Mouse (Mus musculus): Measurements from ENCODE around the gene Socs1. TPM values are rescaled to one million over a fixed set of nuclear protein-coding genes. Genes with fewer than 3 reads are reported as not detected.

Gene Socs1
- total and polyA plus RNA-seq, 2 experiments from 2014 or later, result 4.6 to 7.9 TPM

DNA sequence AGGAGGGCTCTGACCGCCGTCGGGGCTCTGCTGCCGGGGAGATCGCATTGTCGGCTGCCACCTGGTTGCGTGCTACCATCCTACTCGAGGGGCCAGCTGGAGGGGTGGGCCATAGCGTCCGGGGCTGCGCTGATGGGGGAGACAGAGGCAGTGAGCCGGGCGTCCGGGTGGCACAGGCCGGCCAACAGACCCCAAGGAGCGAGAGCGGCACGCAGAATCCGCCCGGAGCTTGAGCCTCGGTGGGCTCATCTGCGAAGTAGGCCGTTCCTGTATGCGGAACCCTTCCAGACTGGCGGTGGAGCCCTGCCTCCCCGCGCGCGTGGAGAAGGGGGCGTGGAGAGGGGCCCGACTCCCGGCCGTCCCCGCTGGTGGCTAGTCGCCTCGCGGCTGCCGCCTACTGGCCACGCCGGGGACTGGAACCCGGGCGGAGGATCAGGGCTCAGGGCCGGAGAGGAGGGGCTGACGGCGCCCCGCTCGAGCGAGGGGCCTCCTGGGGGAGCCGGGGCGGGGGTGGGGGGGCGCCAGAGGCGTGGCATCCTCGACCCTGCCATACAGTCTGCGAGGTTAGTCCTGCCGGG lies 454 bp downstream of the Socs1 start:
- peak; percentile 85 for TF ChIP-seq CTCF (IDR thresholded peaks at IDR 0.05)
- no peaks in the 10 kb centered on the region; the same call in 1 of the 2 replicates for H3K27me3 ChIP-seq (ENCODE audit: insufficient read depth, low read length)
- peak overlapping the region; percentile 82 for H3K9ac ChIP-seq (replicated peaks; ENCODE audit: low read length, poor library complexity, severe bottlenecking)
- ATAC-seq (ENCODE audit: low FRiP score), result peak; percentile 87
- H3K4me3 ChIP-seq (ENCODE audit: low read depth, low read length), result peak overlapping the region; percentile 65
- H3K27ac ChIP-seq (ENCODE audit: low read depth, low read length), result peak overlapping the region; percentile 90
- peaks cover 11% of the 10 kb centered on the region; the same call in 1 of the 2 replicates for H3K4me1 ChIP-seq (ENCODE audit: insufficient read depth, low read length)
- no peaks in the 10 kb centered on the region for H3K9me3 ChIP-seq (ENCODE audit: low read length)
- WGBS, result under 1% methylated on average over 46 of the region's 55 CpGs
- no peaks in the 10 kb centered on the region for H3K36me3 ChIP-seq (ENCODE audit: insufficient read depth, low read length)
- peak overlapping the region; percentile 99 for H3K4me2 ChIP-seq (ENCODE audit: low read depth, low read length, poor library complexity, severe bottlenecking)
- peak; percentile 89 for DNase-seq (ENCODE audit: low spot score)

DNA sequence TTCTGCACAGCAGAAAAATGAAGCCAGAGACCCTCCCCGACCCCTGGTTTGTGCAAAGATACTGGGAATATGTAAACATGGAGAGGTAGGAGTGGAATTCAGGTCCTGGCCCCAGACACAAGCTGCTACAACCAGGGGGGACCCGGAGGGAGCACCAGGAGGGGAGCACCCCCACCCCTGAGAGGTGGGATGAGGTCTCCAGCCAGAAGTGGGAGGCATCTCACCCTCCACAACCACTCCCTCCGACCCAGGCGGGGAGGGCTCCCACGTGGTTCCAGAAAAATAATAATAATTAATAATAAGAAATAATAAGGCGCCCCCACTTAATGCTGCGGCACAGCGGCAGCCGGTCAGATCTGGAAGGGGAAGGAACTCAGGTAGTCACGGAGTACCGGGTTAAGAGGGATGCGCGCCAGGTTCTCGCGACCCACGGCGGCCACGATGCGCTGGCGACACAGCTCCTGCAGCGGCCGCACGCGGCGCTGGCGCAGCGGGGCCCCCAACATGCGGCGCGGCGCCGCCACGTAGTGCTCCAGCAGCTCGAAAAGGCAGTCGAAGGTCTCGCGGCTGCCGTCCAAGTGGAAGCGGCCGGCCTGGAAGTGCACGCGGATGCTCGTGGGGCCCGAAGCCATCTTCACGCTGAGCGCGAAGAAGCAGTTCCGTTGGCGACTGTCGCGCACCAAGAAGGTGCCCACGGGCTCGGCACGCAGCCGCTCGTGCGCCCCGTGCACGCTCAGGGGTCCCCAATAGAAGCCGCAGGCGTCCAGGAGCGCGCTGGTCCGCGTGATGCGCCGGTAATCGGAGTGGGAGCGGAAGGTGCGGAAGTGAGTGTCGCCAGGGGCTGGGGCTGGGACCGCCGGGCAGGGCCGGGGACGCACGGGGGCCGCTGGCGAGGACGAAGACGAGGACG lies 1.2 kb downstream of the Socs1 start:
- Histone ChIP-seq H3K36me3 (ENCODE audit: insufficient read depth, low read length) (no peaks in the 10 kb centered on the region), H3K4me3 (ENCODE audit: low read depth, low read length) (peak overlapping the region; percentile 65), H3K9me3 (ENCODE audit: low read length) (no peaks in the 10 kb centered on the region), H3K4me2 (ENCODE audit: low read depth, low read length, poor library complexity, severe bottlenecking) (peak overlapping the region; percentile 99), H3K27me3 (ENCODE audit: insufficient read depth, low read length) (no peaks in the 10 kb centered on the region; the same call in 1 of the 2 replicates), H3K4me1 (ENCODE audit: insufficient read depth, low read length) (peaks cover 11% of the 10 kb centered on the region; the same call in 1 of the 2 replicates), H3K27ac (ENCODE audit: low read depth, low read length) (peak overlapping the region; percentile 90), H3K9ac (replicated peaks; ENCODE audit: low read length, poor library complexity, severe bottlenecking) (peak overlapping the region; percentile 82)
- peak; percentile 63 for DNase-seq (ENCODE audit: low spot score)
- no peak for TF ChIP-seq CTCF (IDR thresholded peaks at IDR 0.05)
- 5% methylated on average over 78 of the region's 81 CpGs for WGBS
- peak; percentile 5 for ATAC-seq (ENCODE audit: low FRiP score)

DNA sequence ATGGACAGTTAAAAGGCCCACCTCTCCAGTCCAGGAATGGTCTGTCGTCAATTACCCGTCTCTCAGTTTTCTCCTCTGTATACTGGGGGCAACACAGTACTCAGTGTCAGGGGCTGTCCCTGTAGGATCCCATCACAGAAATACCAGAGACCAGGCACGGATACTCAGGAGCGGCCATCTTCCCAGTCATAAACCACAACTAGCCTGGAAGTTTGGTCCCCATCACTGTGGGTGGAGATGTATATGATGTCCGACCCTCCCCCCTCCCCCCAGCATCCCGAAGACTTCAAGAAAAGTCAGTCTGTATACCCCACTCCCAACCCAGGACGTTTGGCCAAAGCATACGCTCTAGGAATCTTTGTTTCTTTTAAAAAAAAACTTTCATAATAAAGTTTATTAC lies 1.9 kb downstream of the Socs1 start:
- ATAC-seq (ENCODE audit: low FRiP score) (no peak), DNase-seq (ENCODE audit: low spot score) (no peak)
- WGBS, result 70% methylated on average over 8 of the region's 8 CpGs
- no peaks in the 10 kb centered on the region for H3K9me3 ChIP-seq (ENCODE audit: low read length)
- no peak overlapping the region for H3K27ac ChIP-seq (ENCODE audit: low read depth, low read length)
- TF ChIP-seq CTCF (IDR thresholded peaks at IDR 0.05), result no peak
- peak overlapping the region; percentile 99 for H3K4me2 ChIP-seq (ENCODE audit: low read depth, low read length, poor library complexity, severe bottlenecking)
- H3K4me3 ChIP-seq (ENCODE audit: low read depth, low read length), result peak overlapping the region; percentile 65; the same call in 1 of the 2 replicates
- no peak overlapping the region for H3K9ac ChIP-seq (replicated peaks; ENCODE audit: low read length, poor library complexity, severe bottlenecking)
- H3K36me3 ChIP-seq (ENCODE audit: insufficient read depth, low read length), result no peaks in the 10 kb centered on the region
- H3K27me3 ChIP-seq (ENCODE audit: insufficient read depth, low read length), result no peaks in the 10 kb centered on the region; the same call in 1 of the 2 replicates
- peaks cover 11% of the 10 kb centered on the region; the same call in 1 of the 2 replicates for H3K4me1 ChIP-seq (ENCODE audit: insufficient read depth, low read length)

DNA sequence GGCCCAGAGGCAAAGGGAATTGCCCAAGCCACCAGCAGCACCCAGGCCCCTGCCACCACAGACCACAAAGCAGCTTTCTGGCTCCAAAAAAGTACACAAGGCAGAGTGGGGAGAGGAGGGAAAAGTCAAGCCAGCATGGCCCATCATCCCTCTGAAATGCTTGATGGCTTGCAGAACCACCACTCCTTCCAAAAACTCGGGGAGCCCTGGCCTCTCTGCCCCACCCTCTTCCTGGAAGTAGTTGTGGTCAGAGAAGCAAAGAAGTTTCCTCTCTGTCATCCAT lies 2.2 kb downstream of the Socs1 start:
- Histone ChIP-seq H3K4me2 (ENCODE audit: low read depth, low read length, poor library complexity, severe bottlenecking) (peak overlapping the region; percentile 99), H3K9me3 (ENCODE audit: low read length) (no peaks in the 10 kb centered on the region), H3K9ac (replicated peaks; ENCODE audit: low read length, poor library complexity, severe bottlenecking) (no peak overlapping the region), H3K4me3 (ENCODE audit: low read depth, low read length) (no peak overlapping the region), H3K27ac (ENCODE audit: low read depth, low read length) (no peak overlapping the region), H3K4me1 (ENCODE audit: insufficient read depth, low read length) (peaks cover 11% of the 10 kb centered on the region; the same call in 1 of the 2 replicates), H3K36me3 (ENCODE audit: insufficient read depth, low read length) (no peaks in the 10 kb centered on the region), H3K27me3 (ENCODE audit: insufficient read depth, low read length) (no peaks in the 10 kb centered on the region; the same call in 1 of the 2 replicates)
- DNase-seq (ENCODE audit: low spot score) (no peak), ATAC-seq (ENCODE audit: low FRiP score) (no peak)
- WGBS, result 60% methylated on average over 1 of the region's 1 CpGs
- TF ChIP-seq CTCF (IDR thresholded peaks at IDR 0.05), result no peak

DNA sequence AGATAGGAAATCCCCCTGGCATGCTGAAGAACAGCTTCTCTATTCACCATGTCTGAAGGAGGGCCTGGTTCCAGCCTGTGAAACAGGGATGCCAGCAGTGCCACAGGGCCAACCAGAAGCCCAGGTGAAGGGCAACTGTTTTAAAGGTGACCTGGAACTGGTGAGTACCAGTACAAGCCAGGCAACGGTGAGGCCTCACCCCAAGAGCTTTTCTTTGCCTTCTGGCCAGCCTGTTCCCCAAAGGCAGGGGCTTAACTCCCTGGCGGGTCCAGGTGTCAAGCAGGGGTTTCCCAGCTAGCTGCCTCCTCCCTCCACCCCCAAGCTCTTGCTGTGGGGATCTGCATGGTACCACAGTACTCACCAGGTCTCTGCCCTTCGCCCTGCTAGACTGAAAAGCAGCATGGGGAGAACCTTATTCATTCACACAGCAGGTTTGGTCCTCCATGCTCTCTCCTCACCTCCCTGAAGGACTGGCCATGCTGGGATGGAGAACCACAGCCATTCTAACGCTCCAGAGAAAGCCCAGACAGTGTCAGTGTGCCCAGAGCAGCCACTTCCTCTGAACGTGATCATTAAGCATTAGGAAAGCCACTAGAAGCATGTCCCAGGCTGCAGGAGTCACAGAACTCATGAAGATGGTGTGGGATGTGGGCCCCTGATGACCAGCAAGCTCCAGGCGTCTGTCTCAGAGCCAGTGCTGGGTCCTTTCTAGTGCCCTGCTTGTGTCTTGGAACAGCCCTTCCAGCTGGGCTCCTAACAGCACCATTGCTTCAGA lies 2.8 kb downstream of the Socs1 start:
- Histone ChIP-seq H3K4me3 (ENCODE audit: low read depth, low read length) (no peak overlapping the region), H3K4me1 (ENCODE audit: insufficient read depth, low read length) (peaks cover 11% of the 10 kb centered on the region; the same call in 1 of the 2 replicates), H3K27me3 (ENCODE audit: insufficient read depth, low read length) (no peaks in the 10 kb centered on the region; the same call in 1 of the 2 replicates), H3K27ac (ENCODE audit: low read depth, low read length) (no peak overlapping the region), H3K36me3 (ENCODE audit: insufficient read depth, low read length) (no peaks in the 10 kb centered on the region), H3K4me2 (ENCODE audit: low read depth, low read length, poor library complexity, severe bottlenecking) (peak overlapping the region; percentile 99; the same call in 1 of the 2 replicates), H3K9me3 (ENCODE audit: low read length) (no peaks in the 10 kb centered on the region), H3K9ac (replicated peaks; ENCODE audit: low read length, poor library complexity, severe bottlenecking) (no peak overlapping the region)
- no peak for TF ChIP-seq CTCF (IDR thresholded peaks at IDR 0.05)
- no peak for DNase-seq (ENCODE audit: low spot score)
- WGBS, result 46% methylated on average over 6 of the region's 6 CpGs
- no peak for ATAC-seq (ENCODE audit: low FRiP score)

Measured in midbrain, postnatal 0 days (tissue).